Mouse (Mus musculus): Measurements from ENCODE around the gene Adprh. TPM values are rescaled to one million over a fixed set of nuclear protein-coding genes. Genes with fewer than 3 reads are reported as not detected.

Adprh gene
- polyA plus RNA-seq, 1 experiment from 2014 or later: 95.5 TPM

DNA sequence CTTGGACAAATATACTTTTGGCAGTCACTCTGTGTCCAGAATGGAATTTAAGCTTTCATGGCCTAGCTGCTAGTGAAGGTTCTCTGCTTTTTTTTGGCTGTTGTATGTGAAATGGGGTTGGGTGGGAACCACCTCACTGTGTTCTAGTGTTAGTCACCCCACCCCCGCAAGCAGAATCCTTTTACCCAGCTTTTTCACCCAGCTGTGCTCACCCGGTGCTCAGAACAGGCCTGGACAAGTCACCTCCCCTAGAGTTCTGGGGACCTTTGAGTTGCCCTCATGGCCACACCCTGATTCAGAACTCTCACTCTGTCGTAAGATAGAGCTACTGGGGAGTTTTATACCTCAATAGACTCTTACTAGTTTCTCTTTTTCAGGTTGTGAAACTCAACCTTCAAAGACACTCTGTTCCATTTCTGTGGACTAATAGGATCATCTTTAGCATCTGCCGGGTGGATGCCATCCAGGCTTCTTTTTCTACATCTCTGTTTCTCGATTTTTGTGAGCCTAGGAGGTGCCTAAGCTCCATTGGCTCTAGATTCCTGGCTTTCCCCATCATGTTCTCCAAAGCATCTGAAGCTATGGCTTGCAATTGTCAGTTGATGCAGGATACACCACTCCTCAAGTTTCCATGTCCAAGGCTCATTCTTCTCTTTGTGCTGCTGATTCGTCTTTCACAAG, 6.2 kb upstream of the Adprh start:
- no peaks in the 10 kb centered on the region for H3K4me1 ChIP-seq (ENCODE audit: control insufficient read depth, insufficient read depth, low read length)
- no peak overlapping the region for H3K4me2 ChIP-seq (ENCODE audit: low read depth, low read length)
- no peaks in the 10 kb centered on the region for H3K36me3 ChIP-seq (ENCODE audit: control insufficient read depth, insufficient read depth, low read length)
- no peaks in the 10 kb centered on the region for H3K27me3 ChIP-seq (replicated peaks; ENCODE audit: control insufficient read depth, insufficient read depth, low read length)
- no peak overlapping the region for H3K27ac ChIP-seq (replicated peaks; ENCODE audit: low read depth, low read length)
- 65% methylated on average over 6 of the region's 6 CpGs for WGBS
- H3K4me3 ChIP-seq (ENCODE audit: low read depth, low read length): no peak overlapping the region
- H3K9me3 ChIP-seq (ENCODE audit: control insufficient read depth, low read length): no peaks in the 10 kb centered on the region
- no peak overlapping the region for H3K9ac ChIP-seq (ENCODE audit: low read depth, low read length)
- ATAC-seq (ENCODE audit: low read depth) (no peak), DNase-seq (ENCODE audit: low spot score) (peak; percentile 14)

DNA sequence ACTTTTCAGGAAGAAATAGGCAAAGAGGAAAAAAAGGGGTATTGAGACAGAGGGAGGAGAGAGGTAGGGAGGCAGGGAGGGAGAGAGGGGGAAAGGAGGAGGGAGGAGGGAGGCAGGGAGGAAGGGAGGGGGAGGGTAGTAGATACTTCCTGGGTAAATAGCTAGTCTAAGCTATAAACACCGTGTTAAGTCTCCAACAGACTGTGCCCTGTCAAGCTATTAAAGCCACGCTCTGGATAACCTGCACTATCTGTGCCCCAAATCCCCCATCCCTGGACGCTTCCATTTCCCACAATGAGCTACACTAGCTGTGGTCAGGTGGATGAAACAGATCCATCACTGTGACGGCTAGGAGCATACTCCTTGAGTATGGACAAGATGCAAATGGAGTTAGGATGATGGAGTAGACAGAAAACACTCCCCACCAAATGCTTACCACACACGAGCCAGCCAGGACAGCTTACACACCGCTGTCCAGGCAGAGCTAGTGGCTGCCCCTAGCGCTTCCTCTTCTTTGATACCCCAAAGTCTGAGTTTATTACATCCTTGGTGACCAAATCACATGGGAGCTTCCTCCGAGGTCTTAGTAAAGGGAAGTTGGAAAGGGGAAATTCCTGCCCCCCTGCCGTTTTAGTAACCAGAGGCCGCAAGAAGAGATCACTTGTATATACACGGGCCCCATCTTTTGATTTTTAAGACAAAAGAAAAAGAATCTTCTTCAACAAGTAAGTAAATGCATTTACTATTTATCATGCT, 4.5 kb upstream of the Adprh start:
- Histone ChIP-seq H3K4me1 (ENCODE audit: control insufficient read depth, insufficient read depth, low read length) (no peaks in the 10 kb centered on the region), H3K27me3 (replicated peaks; ENCODE audit: control insufficient read depth, insufficient read depth, low read length) (no peaks in the 10 kb centered on the region), H3K4me3 (ENCODE audit: low read depth, low read length) (no peak overlapping the region), H3K9me3 (ENCODE audit: control insufficient read depth, low read length) (no peaks in the 10 kb centered on the region), H3K27ac (replicated peaks; ENCODE audit: low read depth, low read length) (no peak overlapping the region), H3K36me3 (ENCODE audit: control insufficient read depth, insufficient read depth, low read length) (no peaks in the 10 kb centered on the region), H3K4me2 (ENCODE audit: low read depth, low read length) (no peak overlapping the region), H3K9ac (ENCODE audit: low read depth, low read length) (no peak overlapping the region)
- no peak for ATAC-seq (ENCODE audit: low read depth)
- 52% methylated on average over 11 of the region's 11 CpGs for WGBS
- DNase-seq (ENCODE audit: low spot score): no peak

GRCm38 (mm10) chr16:38455511-38456418, 3.3 kb upstream of the Adprh start, which contains the start of gene Cd80:
Gene Cd80 (plus strand): TSS chr16:38455561.
- H3K4me2 ChIP-seq (ENCODE audit: low read depth, low read length): no peak within 1 kb of the TSS
- H3K9me3 ChIP-seq (ENCODE audit: control insufficient read depth, low read length): no peaks in the 10 kb centered on the region
- peaks cover 5% of the 10 kb centered on the region; the same call in 1 of the 2 replicates for H3K4me1 ChIP-seq (ENCODE audit: control insufficient read depth, insufficient read depth, low read length)
- ATAC-seq (ENCODE audit: low read depth) (no peak), DNase-seq (ENCODE audit: low spot score) (no peak)
- H3K9ac ChIP-seq (ENCODE audit: low read depth, low read length): no peak within 1 kb of the TSS
- no peaks in the 10 kb centered on the region for H3K27me3 ChIP-seq (replicated peaks; ENCODE audit: control insufficient read depth, insufficient read depth, low read length)
- H3K36me3 ChIP-seq (ENCODE audit: control insufficient read depth, insufficient read depth, low read length): no peaks in the 10 kb centered on the region
- WGBS: 76% methylated on average over 15 of the region's 17 CpGs
- no peak within 1 kb of the TSS for H3K4me3 ChIP-seq (ENCODE audit: low read depth, low read length)
- H3K27ac ChIP-seq (replicated peaks; ENCODE audit: low read depth, low read length): no peak within 1 kb of the TSS

DNA sequence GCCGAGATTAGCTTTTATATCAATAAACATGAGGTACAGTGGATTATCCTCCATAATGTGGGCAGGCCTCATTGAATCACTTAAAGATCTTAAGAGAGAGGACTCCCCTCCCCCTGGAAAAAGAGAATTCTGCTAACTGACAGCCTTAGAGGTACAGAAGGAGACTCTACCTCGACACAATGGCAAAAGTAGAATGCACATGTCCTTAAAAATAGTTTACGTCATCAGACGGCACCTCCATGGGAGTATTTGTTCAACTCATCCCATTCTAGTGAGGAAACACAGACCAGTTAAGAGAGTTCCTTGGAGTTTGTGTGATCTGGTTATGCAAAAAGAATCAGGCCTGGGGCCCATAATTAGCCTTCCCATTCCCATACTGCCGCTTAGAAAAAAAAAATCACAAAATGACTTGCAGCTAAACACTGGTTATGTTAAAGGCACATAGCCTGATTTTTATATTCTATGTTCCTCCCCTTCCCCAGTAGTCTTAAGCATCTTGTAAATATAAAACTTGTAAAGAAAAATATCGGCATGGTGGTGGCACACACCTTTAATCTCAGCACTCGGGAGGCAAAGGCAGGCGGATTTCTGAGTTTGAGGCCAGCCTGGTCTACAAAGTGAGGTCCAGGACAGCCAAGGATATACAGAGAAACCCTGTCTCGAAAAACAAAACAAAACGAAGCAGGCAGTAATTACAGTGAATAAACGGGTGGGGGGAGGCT, 2.2 kb upstream of the Adprh start:
- 66% methylated on average over 11 of the region's 11 CpGs for whole genome bisulfite sequencing

GRCm38 (mm10) chr16:38453952-38454351, 1.4 kb upstream of the Adprh start:
- Histone ChIP-seq H3K9ac (ENCODE audit: low read depth, low read length) (no peak overlapping the region), H3K27me3 (replicated peaks; ENCODE audit: control insufficient read depth, insufficient read depth, low read length) (no peaks in the 10 kb centered on the region), H3K4me3 (ENCODE audit: low read depth, low read length) (no peak overlapping the region), H3K4me2 (ENCODE audit: low read depth, low read length) (no peak overlapping the region), H3K9me3 (ENCODE audit: control insufficient read depth, low read length) (no peaks in the 10 kb centered on the region), H3K27ac (replicated peaks; ENCODE audit: low read depth, low read length) (no peak overlapping the region), H3K4me1 (ENCODE audit: control insufficient read depth, insufficient read depth, low read length) (peaks cover 5% of the 10 kb centered on the region; the same call in 1 of the 2 replicates), H3K36me3 (ENCODE audit: control insufficient read depth, insufficient read depth, low read length) (peaks cover 18% of the 10 kb centered on the region)
- DNase-seq (ENCODE audit: low spot score): no peak
- no peak for ATAC-seq (ENCODE audit: low read depth)
- 87% methylated on average over 4 of the region's 4 CpGs for WGBS

More for the DNA sequence above, 2.2 kb upstream of the Adprh start:
- no peaks in the 10 kb centered on the region for H3K27me3 ChIP-seq (replicated peaks; ENCODE audit: control insufficient read depth, insufficient read depth, low read length)
- peaks cover 11% of the 10 kb centered on the region for H3K36me3 ChIP-seq (ENCODE audit: control insufficient read depth, insufficient read depth, low read length)
- peaks cover 5% of the 10 kb centered on the region; the same call in 1 of the 2 replicates for H3K4me1 ChIP-seq (ENCODE audit: control insufficient read depth, insufficient read depth, low read length)
- no peaks in the 10 kb centered on the region for H3K9me3 ChIP-seq (ENCODE audit: control insufficient read depth, low read length)
- no peak for ATAC-seq (ENCODE audit: low read depth)
- H3K9ac ChIP-seq (ENCODE audit: low read depth, low read length): no peak overlapping the region
- no peak overlapping the region for H3K27ac ChIP-seq (replicated peaks; ENCODE audit: low read depth, low read length)
- no peak overlapping the region for H3K4me3 ChIP-seq (ENCODE audit: low read depth, low read length)
- no peak for DNase-seq (ENCODE audit: low spot score)
- no peak overlapping the region for H3K4me2 ChIP-seq (ENCODE audit: low read depth, low read length)

GRCm38 (mm10) chr16:38453203-38453553, 675 bp upstream of the Adprh start:
- no peaks in the 10 kb centered on the region for H3K27me3 ChIP-seq (replicated peaks; ENCODE audit: control insufficient read depth, insufficient read depth, low read length)
- ATAC-seq (ENCODE audit: low read depth): no peak
- H3K4me2 ChIP-seq (ENCODE audit: low read depth, low read length): peak overlapping the region; percentile 73
- peak overlapping the region; percentile 96 for H3K9ac ChIP-seq (ENCODE audit: low read depth, low read length)
- peaks cover 6% of the 10 kb centered on the region; the same call in 1 of the 2 replicates for H3K4me1 ChIP-seq (ENCODE audit: control insufficient read depth, insufficient read depth, low read length)
- peak overlapping the region; percentile 95 for H3K27ac ChIP-seq (replicated peaks; ENCODE audit: low read depth, low read length)
- peaks cover 23% of the 10 kb centered on the region for H3K36me3 ChIP-seq (ENCODE audit: control insufficient read depth, insufficient read depth, low read length)
- H3K9me3 ChIP-seq (ENCODE audit: control insufficient read depth, low read length): no peaks in the 10 kb centered on the region
- 34% methylated on average over 3 of the region's 3 CpGs for WGBS
- H3K4me3 ChIP-seq (ENCODE audit: low read depth, low read length): peak overlapping the region; percentile 77
- no peak for DNase-seq (ENCODE audit: low spot score)

DNA sequence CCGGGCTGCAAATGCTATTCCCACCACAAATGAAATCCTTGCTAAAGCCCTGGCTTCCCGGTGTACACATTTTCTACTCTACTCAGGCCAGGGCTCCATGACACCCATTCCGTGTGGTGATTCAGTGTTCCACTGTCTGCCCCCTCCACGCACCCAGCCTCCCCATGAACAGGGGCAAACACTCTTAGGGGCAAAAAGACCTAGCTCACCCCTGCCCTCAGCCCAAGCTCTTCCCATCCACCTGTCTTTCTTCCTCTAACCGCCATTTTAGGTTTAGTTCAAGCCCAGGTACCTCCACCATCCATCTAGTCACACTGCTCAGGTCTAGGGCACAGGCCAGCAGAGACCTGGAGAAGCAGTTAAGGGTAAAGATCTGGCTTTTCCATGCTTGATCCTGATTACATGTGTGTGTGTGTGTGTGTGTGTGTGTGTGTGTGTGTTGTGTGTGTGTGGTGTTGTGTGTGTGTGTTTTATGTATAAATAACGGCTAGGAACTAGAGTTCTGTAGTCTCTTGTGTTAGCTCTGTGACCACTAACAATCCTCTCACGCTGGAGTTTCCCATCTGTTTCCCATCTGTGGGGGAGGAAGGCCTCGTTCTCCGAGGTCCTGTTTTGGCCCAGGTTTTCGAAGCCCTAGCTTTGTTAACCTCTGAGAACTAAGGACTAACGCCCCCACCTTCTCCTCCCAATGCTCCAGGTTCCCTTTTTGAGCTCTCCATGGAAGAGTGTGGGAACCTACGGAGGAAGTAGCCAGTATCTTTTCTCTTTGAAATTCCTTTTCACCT, 890 bp downstream of the Adprh start:
- H3K27me3 ChIP-seq (replicated peaks; ENCODE audit: control insufficient read depth, insufficient read depth, low read length): no peaks in the 10 kb centered on the region
- H3K9ac ChIP-seq (ENCODE audit: low read depth, low read length): peak overlapping the region; percentile 96
- H3K4me2 ChIP-seq (ENCODE audit: low read depth, low read length): peak overlapping the region; percentile 73
- peaks cover 39% of the 10 kb centered on the region for H3K36me3 ChIP-seq (ENCODE audit: control insufficient read depth, insufficient read depth, low read length)
- WGBS: 38% methylated on average over 12 of the region's 12 CpGs
- H3K9me3 ChIP-seq (ENCODE audit: control insufficient read depth, low read length): no peaks in the 10 kb centered on the region
- H3K27ac ChIP-seq (replicated peaks; ENCODE audit: low read depth, low read length): peak overlapping the region; percentile 95
- DNase-seq (ENCODE audit: low spot score): peak; percentile 49
- peaks cover 9% of the 10 kb centered on the region; the same call in 1 of the 2 replicates for H3K4me1 ChIP-seq (ENCODE audit: control insufficient read depth, insufficient read depth, low read length)
- ATAC-seq (ENCODE audit: low read depth): no peak
- peak overlapping the region; percentile 77 for H3K4me3 ChIP-seq (ENCODE audit: low read depth, low read length)

All from embryonic facial prominence, embryonic 14.5 days (tissue).